Mouse (Mus musculus) forebrain, embryonic 14.5 days (tissue): ENCODE results near the gene Myo15b. TPM values are rescaled to one million over a fixed set of nuclear protein-coding genes. Genes with fewer than 3 reads are reported as not detected.

Experiments used
- ATAC-seq: fragments of 200-750 bp; cut with Nextera tagmentation; 2 replicates; pipeline ENCODE4 v1.8.0; 2017; ENCODE audit warnings: mild to moderate bottlenecking, moderate library complexity
- DNase-seq: peaks from one replicate; pipeline ENCODE4 v3.0.0-alpha.2; 2015; ENCODE audit warnings: low spot score
- H3K27ac ChIP-seq: fragments of 300-500 bp; sonication (generic); 2 replicates; pipeline ENCODE4 v1.5.1; 2014; ENCODE audit warnings: low read depth, mild to moderate bottlenecking, control low read depth, low read length, moderate library complexity
- H3K27me3 ChIP-seq: fragments of 300-500 bp; sonication (generic); replicated peaks from 2 replicates; pipeline ENCODE4 v1.6.1; 2014; ENCODE audit warnings: low read length, control low read depth, mixed read lengths; ENCODE audit not compliant: control insufficient read depth, insufficient read depth
- H3K36me3 ChIP-seq: fragments of 300-500 bp; sonication (generic); 2 replicates; pipeline ENCODE4 v1.6.1; 2014; ENCODE audit warnings: low read length, control low read depth; ENCODE audit not compliant: control insufficient read depth, insufficient read depth
- H3K4me1 ChIP-seq: fragments of 300-500 bp; sonication (generic); 2 replicates; pipeline ENCODE4 v1.6.1; 2014; ENCODE audit warnings: antibody characterized with exemption, low read length, control low read depth; ENCODE audit not compliant: control insufficient read depth, insufficient read depth
- H3K4me2 ChIP-seq: fragments of 300-500 bp; sonication (generic); 2 replicates; pipeline ENCODE4 v1.6.1; 2014; ENCODE audit warnings: mild to moderate bottlenecking, control low read depth, low read length
- H3K4me3 ChIP-seq: fragments of 300-500 bp; sonication (generic); 2 replicates; pipeline ENCODE4 v1.5.1; 2014; ENCODE audit warnings: low read depth, low read length, control low read depth
- H3K9ac ChIP-seq: fragments of 300-500 bp; sonication (generic); 2 replicates; pipeline ENCODE4 v1.6.1; 2014; ENCODE audit warnings: mild to moderate bottlenecking, low read length, control low read depth, moderate library complexity
- H3K9me3 ChIP-seq: fragments of 300-500 bp; sonication (generic); replicated peaks from 2 replicates; pipeline ENCODE4 v1.6.1; 2016; ENCODE audit warnings: low read length, control low read depth, mixed read lengths; ENCODE audit not compliant: control insufficient read depth
- WGBS: fragments of 180-500 bp; shearing (Covaris S2); extraction: QIAGEN DNeasy Blood & Tissue Kit; methylation state at CpG from one replicate; pipeline ENCODE4 v1.1.7; 2014; 5-methylcytosine and 5-hydroxymethylcytosine counted together
- polyA plus RNA-seq: library from polyadenylated mRNA; unstranded; fragments of >200 nt; fragmentation: Nextera tagmentation; extraction: Ambion mirVana; gene quantifications from 2 replicates; pipeline ENCODE4 v1.2.1, GENCODE M21; 2014

The Myo15b gene
- polyA plus RNA-seq, 1 experiment from 2014 or later: not detected

DNA sequence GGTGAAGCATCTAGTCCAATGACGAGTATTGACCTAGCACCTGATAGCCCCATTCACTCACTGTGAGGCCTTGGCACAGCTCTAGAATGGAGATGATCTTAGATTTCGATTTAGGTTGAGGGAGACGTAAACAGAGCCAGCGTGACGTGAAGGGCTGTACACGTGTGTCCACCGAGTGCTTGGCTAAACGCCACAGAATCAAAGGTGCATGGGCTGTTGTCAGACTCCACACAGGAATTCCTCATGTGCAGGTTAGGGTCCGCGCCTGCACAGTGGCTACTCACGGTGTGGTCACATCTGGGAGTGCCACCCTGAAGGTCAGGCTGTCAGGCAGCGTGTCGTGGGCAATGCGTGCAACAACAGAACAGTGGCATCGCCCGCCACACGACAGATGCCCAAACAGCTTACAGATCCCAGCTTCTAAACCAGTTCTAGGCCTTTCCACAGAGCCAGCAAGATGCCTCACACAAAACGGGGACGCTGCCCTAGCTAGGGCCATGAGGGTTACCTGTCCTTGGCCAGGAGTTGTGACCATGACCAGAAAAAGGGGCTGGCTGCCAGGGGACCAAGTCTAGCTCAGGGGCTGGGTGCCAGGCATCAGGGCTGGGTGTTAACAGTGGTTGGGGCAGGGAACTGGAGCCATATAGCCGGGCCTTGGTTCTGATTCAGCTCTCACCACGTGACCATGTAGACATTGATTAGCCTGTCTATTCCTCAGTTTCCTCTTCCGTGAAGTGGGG is 20.4 kb upstream of the Myo15b start:
- Histone ChIP-seq H3K4me1 (no peaks in the 10 kb centered on the region), H3K9ac (no peak overlapping the region), H3K9me3 (no peaks in the 10 kb centered on the region), H3K4me2 (no peak overlapping the region), H3K4me3 (no peak overlapping the region), H3K27ac (no peak overlapping the region), H3K36me3 (no peaks in the 10 kb centered on the region), H3K27me3 (no peaks in the 10 kb centered on the region)
- DNase-seq (no peak), ATAC-seq (no peak)
- WGBS: 92% methylated on average over 22 of the region's 22 CpGs

- DNase-seq: no peak
- no peak for ATAC-seq
- Histone ChIP-seq H3K27ac (no peak overlapping the region), H3K4me2 (no peak overlapping the region), H3K4me1 (no peaks in the 10 kb centered on the region), H3K27me3 (no peaks in the 10 kb centered on the region), H3K9me3 (no peaks in the 10 kb centered on the region), H3K4me3 (no peak overlapping the region), H3K36me3 (no peaks in the 10 kb centered on the region), H3K9ac (no peak overlapping the region)
- 49% methylated on average over 4 of the region's 4 CpGs for WGBS
Observed at GRCm38 (mm10) chr11:115838895-115839311, 19.3 kb upstream of the Myo15b start.

- no peaks in the 10 kb centered on the region for H3K4me1 ChIP-seq
- WGBS: 61% methylated on average over 3 of the region's 3 CpGs
- ATAC-seq: no peak
- no peak overlapping the region for H3K4me3 ChIP-seq
- H3K27ac ChIP-seq: no peak overlapping the region
- H3K4me2 ChIP-seq: no peak overlapping the region
- H3K9ac ChIP-seq: no peak overlapping the region
- H3K9me3 ChIP-seq: no peaks in the 10 kb centered on the region
- H3K27me3 ChIP-seq: no peaks in the 10 kb centered on the region
- DNase-seq: no peak
- H3K36me3 ChIP-seq: no peaks in the 10 kb centered on the region
Observed at GRCm38 (mm10) chr11:115839732-115840131, 18.5 kb upstream of the Myo15b start.

- Histone ChIP-seq H3K36me3 (no peaks in the 10 kb centered on the region), H3K9me3 (no peaks in the 10 kb centered on the region), H3K27me3 (no peaks in the 10 kb centered on the region), H3K9ac (no peak overlapping the region), H3K4me2 (no peak overlapping the region), H3K4me1 (no peaks in the 10 kb centered on the region), H3K4me3 (no peak overlapping the region), H3K27ac (no peak overlapping the region)
- WGBS: 82% methylated on average over 6 of the region's 6 CpGs
- DNase-seq: no peak
- ATAC-seq: no peak
Observed at GRCm38 (mm10) chr11:115841044-115841443, 17.2 kb upstream of the Myo15b start.

DNA sequence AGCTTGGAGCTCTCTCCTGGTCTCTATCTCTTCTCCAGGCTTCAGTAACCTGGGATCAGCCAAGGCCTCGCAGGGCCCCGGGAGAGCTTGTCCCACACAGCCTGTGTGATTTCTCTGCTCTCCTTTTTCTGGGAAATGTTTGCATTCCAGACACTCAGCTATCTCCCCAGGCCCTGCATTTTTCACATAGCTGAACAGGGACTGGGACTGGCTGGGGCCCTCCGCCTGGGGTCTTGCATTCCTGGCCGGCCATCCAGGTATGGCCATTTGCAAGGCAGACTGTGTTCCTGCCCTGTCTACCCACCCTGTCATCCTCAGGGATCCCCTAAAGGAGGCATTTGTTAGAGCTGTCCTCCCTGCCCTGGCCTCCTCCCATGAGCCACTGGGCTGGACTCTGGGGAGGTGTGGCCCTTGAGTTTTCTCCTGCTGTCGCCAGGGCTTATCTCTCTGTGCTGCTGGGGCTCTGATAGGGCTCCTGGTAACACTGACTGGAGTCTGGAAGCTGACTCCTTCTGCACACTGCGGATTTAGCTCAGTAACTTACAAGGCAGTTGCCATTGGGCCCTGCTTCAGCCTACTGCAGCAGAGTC is 16.1 kb upstream of the Myo15b start:
- Histone ChIP-seq H3K27me3 (no peaks in the 10 kb centered on the region), H3K4me3 (no peak overlapping the region), H3K27ac (peak overlapping the region; percentile 9; the same call in 1 of the 2 replicates), H3K36me3 (no peaks in the 10 kb centered on the region), H3K4me1 (no peaks in the 10 kb centered on the region), H3K4me2 (no peak overlapping the region), H3K9ac (no peak overlapping the region), H3K9me3 (no peaks in the 10 kb centered on the region)
- ATAC-seq: no peak
- no peak for DNase-seq
- WGBS: 20% methylated on average over 6 of the region's 6 CpGs

DNA sequence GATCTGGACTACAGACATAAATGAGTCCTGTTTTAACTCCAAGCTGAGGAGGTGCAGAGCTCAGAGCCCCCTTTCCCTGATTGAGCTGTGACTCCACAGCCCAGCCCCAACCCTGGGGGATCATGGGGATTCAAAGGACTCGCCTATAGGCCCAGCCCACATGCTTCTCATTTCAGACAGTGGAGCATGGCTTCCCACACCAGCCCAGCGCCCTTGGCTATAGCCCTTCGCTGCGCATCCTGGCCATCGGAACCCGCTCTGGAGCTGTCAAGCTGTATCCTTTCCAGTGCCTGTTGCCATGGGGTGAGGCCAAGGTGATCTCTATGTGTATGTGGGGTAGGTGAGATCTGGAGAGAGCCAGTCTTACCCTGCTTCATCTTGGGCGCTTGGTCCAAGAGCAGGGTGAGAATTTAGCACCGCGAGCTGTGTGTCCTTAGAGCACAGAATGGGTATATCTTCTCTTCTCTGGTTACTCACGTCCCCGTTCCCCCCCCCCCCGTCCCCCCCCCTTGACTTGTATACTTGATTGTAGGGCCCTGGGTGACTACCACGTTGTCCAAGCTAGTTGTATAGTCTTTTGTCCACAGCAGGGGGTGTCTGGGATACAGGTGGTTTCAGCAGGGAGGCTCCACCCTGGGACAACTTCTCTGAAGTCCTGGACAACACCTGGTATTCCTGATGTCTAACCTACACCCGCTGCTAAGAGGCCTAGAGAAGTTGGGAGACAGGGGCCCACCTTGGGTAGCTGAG is 14.9 kb upstream of the Myo15b start:
- H3K9ac ChIP-seq: no peak overlapping the region
- no peaks in the 10 kb centered on the region for H3K27me3 ChIP-seq
- ATAC-seq (no peak), DNase-seq (no peak)
- no peaks in the 10 kb centered on the region for H3K36me3 ChIP-seq
- H3K27ac ChIP-seq: no peak overlapping the region
- no peak overlapping the region for H3K4me2 ChIP-seq
- H3K4me3 ChIP-seq: no peak overlapping the region
- H3K4me1 ChIP-seq: no peaks in the 10 kb centered on the region
- H3K9me3 ChIP-seq: no peaks in the 10 kb centered on the region
- WGBS: 74% methylated on average over 13 of the region's 14 CpGs

- no peaks in the 10 kb centered on the region for H3K36me3 ChIP-seq
- ATAC-seq (no peak), DNase-seq (no peak)
- H3K27me3 ChIP-seq: no peaks in the 10 kb centered on the region
- no peak overlapping the region for H3K4me3 ChIP-seq
- H3K27ac ChIP-seq: no peak overlapping the region
- no peak overlapping the region for H3K4me2 ChIP-seq
- H3K9me3 ChIP-seq: no peaks in the 10 kb centered on the region
- WGBS: 93% methylated on average over 5 of the region's 5 CpGs
- H3K4me1 ChIP-seq: no peaks in the 10 kb centered on the region
- H3K9ac ChIP-seq: no peak overlapping the region
Observed at GRCm38 (mm10) chr11:115843891-115844239, 14.3 kb upstream of the Myo15b start.

DNA sequence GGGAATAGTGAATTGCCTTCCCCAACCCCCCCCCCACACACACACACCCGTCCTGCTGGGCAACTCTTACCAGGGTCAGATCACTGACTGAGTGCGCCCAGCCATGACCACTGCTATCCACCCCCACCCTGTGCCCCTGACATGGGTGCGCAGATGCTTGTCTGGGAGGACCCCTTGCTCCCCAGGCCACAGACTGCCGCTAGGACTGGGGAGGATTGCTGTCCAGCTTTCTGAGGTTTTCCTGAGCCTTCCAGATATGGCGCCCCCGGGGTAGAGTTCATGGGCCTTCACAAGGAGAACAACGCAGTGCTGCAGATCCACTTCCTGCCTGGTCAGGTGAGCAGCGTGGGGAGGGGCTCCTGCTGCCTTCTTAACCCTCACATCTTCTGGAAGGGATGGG is 14.0 kb upstream of the Myo15b start:
- H3K36me3 ChIP-seq: no peaks in the 10 kb centered on the region
- DNase-seq (no peak), ATAC-seq (no peak)
- H3K9ac ChIP-seq: no peak overlapping the region
- no peaks in the 10 kb centered on the region for H3K27me3 ChIP-seq
- H3K9me3 ChIP-seq: no peaks in the 10 kb centered on the region
- no peak overlapping the region for H3K4me2 ChIP-seq
- WGBS: 68% methylated on average over 8 of the region's 8 CpGs
- H3K4me3 ChIP-seq: no peak overlapping the region
- H3K27ac ChIP-seq: no peak overlapping the region
- no peaks in the 10 kb centered on the region for H3K4me1 ChIP-seq

DNA sequence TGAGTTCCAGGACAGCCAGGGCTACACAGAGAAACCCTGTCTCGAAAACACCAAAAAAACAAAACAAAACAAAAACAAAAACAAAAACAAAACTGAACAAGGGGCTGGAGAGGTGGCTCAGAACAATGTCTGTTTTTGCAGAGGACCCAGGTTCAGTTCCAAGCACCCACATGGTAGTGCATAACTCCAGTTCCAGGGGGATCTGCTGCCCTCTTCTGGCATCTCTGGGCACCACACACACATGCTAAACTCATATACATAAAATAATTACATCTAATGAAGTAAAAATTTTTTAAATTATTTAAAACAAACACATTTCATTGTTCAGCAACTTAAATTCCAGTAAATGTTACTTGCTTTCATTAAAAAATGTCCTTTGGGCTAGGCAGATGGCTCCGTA is 12.4 kb upstream of the Myo15b start:
- Histone ChIP-seq H3K4me1 (no peaks in the 10 kb centered on the region), H3K9ac (no peak overlapping the region), H3K4me3 (no peak overlapping the region), H3K27ac (no peak overlapping the region), H3K9me3 (no peaks in the 10 kb centered on the region), H3K4me2 (no peak overlapping the region), H3K27me3 (no peaks in the 10 kb centered on the region), H3K36me3 (no peaks in the 10 kb centered on the region)
- WGBS: 96% methylated on average over 2 of the region's 2 CpGs
- DNase-seq (no peak), ATAC-seq (no peak)
